Mouse (Mus musculus) c-Kit-positive CD71-negative TER-119-negative erythroid progenitor cells, embryonic 14.5 days (primary cell): Measurements from ENCODE around the gene Plekhm3.
A peak's percentile ranks its signal among the peaks of the same experiment; 100 is the strongest.

Source experiments
- DNase-seq: peaks from one replicate; pipeline ENCODE4 v3.0.0-alpha.2; 2013; ENCODE audit warnings: low read depth

Plekhm3 gene

DNA sequence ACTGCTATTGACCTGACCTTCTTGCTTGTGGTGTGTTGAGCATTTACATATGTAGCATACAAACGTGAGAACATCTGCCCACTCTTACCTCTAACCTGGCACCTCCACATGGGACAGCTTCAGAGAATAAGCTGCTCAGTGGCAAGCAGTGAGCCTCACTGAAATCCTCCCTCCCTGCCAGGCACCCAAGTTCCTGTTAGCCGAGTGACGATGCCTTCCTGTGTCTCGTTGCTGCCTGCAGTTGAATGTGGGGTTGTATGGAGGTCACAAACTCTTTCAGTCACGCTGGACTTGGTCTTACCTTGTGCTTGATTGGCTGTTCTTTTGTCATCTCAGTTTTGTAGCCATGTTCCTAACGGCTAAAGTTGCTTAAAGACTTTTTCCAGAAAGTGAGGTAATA is 133.1 kb downstream of the Plekhm3 start:
- DNase-seq = no peak

DNA sequence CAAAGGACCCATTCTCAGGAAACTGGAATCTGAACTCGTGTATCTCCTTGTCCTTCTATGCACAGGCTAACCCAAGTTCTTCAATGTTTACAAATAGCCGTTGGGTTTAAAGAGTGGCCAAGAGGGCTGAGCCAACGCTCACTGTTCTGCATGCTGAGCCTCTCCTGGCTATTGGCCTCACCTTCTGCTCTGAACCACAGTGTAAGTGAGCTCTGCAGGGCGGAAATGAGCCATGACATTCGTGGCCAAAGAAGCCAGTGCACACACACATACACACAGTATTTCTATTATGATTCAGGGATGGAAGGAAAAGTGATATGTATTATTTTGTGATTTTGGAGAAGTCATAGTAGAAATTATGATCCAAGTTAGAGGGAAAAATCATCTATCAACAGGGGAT is 138.9 kb downstream of the Plekhm3 start:
- no peak for DNase-seq

DNA sequence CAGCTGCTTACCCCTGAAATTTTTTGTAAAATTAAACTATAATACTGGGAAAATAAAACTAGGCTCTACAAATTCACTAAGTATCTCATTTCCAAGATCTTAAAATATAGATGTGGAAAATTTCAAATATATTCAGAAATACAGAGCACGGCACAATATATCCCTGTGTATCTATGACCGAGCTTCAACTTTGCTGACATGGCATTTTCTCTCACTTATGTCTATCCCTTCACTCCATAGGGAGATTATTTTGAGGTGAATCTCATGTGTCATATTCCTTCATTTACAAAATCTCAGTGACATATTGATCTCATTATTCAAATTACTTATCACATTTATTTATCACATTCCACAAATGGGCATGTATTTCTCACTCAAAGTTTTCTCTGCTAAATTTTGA is 143.4 kb downstream of the Plekhm3 start:
- no peak for DNase-seq

DNA sequence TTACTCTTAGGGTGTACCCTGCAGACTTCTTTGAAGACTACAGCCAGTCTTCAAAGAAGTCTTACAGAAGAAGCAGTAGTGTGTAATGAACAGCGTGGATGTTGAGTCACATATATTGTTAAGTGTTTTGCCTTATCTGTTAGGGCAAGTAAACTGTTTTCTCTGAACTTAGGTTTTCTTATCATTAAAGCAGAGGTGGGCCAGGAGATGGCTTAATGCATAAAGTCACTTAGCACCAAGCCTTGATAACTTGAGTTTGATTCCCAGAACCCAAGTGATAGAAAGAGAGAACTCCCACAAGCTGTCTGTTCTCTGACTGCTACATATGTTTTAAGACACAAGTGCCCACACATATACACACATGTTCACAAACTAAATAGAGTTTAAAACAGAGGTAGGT is 144.7 kb downstream of the Plekhm3 start:
- DNase-seq = peak; percentile 9

DNA sequence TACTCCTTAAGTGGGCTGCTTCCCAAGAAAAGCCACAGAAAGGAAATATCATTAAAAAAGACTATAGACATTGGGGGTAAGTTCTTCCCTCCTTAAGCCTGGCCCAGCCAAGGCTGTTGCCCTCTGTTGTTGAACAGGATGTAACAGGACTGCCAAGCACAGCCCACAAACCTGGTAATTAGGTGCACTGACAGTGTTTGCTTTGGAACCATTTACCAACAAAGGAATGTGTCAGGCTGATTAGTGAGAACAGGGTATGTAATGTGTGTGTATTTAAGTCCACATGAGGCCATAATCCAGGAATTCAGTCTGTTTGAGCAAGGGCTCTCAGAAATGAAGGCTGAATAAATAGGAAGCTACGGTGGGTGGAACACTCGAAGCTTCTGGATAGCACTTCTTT is 147.5 kb downstream of the Plekhm3 start:
- no peak for DNase-seq

DNA sequence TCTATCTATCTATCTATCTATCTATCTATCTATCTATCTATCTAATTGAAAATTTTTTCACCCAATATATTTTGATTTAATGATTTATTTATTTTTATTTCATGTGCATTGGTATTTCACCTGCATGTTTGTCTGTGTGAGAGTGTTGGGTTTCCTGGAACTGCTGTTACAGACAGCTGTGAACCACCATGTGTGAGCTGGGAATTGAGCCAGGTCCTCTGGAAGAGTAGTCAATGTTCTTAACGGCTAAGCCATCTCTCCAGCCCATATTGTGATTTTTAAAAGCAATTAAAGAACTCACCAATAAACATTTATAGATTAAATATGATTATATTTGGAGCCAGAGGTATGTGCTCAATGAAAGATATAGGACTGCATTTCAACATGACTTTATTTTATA is 148.9 kb downstream of the Plekhm3 start:
- no peak for DNase-seq

DNA sequence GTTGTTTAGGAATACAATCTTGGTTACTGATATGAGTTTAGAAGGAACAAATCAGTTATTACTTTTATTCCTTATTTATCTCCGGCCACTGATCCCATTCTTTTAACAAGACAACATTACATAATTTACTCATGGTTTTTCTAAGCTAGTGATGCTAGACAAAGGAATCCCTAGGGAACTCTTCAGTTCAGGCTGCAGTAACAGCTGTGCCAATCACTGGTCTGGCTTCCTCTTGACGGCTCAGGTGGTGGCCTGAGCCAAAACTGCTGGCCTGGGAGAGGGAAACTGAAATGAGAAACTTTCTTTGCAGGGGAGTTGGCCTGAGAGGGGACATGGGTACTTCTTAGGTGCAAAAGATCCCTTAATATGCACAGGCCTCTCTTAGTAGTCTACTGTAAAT is 151.4 kb downstream of the Plekhm3 start:
- no peak for DNase-seq

- DNase-seq = no peak
Measured at GRCm38 (mm10) chr1:64802631-64803030, 154.0 kb downstream of the Plekhm3 start.

DNA sequence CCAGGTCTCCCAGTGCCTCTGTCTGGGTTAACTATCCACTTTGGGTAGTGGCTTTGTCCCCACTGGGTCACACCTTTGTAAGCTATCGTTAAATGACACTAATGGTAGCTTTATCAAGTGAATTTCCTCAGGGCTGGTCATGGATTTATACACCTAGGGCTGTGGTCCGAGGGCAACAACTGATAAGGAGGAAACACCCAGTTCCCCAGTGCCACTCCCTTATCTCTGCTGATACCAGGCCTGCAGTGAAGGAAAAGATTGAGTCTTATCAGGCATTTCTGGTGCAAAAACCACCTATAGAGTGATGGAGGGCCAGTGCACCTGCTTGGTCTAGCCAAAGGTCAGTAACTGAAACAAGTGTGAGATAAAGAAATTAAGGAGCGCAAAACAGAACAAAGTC is 159.0 kb downstream of the Plekhm3 start:
- DNase-seq = no peak

DNA sequence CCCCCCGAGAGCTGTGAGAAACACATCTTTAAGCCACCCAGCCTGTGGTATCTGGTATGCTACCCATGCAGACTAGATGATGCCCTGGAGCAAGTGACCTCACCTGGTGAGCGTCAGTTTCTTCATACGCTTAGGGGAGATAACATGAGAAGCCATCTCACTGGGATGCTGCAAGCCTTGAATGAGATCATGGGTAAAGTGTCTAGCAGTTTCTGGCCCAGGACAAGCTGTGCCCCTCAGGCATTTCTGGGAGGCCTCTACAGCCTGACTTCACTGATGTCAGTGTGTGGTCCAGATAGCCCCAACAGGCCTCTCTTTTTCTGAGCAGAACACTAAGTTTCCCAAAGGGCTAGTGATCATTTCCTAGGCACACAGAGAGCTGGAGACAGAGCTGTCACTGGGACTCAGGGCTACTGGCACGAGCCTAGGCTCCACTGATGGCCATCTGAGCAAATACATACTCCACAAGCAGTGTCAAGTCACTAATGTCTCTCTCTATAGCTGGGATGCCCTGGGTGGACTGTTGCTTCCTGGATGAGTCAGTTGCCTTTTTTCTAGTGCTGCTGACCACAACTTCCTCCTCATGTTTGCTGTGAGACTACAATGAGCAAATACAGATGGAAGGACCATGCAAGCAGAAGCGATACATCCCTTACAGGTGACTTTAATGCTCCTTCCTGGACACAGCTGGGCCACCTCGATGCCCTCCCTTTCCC is 159.6 kb downstream of the Plekhm3 start:
- DNase-seq = peak; percentile 33

- DNase-seq = no peak
Measured at GRCm38 (mm10) chr1:64795284-64796040, 161.2 kb downstream of the Plekhm3 start.

- no peak for DNase-seq
Measured at GRCm38 (mm10) chr1:64794096-64794495, 162.5 kb downstream of the Plekhm3 start.

- no peak for DNase-seq
Measured at GRCm38 (mm10) chr1:64793234-64793530, 163.4 kb downstream of the Plekhm3 start.

GRCm38 (mm10) chr1:64792521-64793233 is 163.9 kb downstream of the Plekhm3 start:
- DNase-seq = no peak

GRCm38 (mm10) chr1:64791826-64792225 is 164.8 kb downstream of the Plekhm3 start:
- no peak for DNase-seq

DNA sequence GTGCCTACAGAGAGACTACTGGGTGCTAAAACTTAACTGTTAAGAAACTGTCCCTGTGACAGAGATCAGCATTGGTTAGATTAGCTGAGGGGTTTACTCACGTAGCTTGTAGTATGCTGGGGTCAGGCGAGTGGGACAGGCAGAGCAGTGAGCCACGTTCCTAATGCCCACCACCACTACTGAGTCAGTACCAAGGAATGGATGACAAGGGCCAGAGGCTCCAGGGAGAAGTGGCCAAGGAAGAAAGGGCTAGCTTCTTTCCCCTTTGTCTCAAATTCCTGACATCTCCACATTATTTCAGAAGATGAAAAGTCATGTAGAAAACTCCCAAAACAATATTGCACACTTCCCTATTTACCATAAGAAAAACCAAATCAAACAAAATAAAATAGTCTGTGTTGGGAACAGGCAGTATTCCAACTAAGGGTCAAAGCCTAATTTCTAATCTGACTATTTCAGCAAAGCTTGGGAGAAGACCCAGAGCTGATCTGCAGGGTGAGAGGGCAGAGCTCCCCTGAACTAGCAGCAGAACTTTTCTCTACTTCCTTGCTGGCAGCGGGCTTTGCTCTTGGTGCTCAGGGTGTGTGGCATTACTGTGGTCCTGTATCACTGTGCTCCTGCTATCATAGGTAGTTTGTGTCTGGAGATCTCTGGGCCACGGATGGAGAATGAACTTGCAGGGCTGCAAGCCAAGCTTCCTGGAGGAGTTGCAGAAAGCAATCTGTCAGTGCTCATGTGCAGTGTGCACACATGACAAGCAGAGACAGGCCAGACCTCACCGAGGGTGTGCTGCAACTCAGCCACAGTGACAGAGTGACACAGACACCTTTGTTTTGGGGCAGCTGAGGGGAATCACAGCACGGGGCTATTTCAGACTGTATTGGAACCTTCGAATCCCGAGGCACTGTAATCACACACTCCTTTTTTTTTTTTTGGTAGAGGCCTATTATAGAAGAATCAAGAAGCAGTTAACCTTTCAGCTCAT is 165.5 kb downstream of the Plekhm3 start:
- DNase-seq = no peak

- DNase-seq = no peak
Measured at GRCm38 (mm10) chr1:64787701-64788515, 168.7 kb downstream of the Plekhm3 start.

DNA sequence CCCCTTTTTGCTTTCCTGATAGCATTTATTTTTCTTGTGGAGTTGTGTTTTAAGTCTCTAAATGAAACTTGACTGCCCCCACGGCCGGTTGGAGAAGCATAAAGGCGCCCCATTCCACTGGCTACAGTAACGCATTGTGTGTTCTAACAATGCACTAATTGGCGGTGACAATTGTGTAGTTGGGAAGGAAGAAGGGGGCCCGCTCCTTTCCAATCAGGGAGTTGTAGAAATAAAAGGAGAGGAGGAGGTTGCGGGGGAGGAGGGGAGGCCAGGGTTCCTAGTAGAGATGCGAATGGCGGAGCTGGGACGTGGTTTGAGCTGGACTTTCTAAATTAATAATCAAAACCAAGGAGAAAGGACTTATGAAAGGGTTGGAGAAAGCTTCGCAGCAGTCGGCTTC is 176.8 kb downstream of the Plekhm3 start:
- DNase-seq = no peak

GRCm38 (mm10) chr1:64779415-64779814 is 177.2 kb downstream of the Plekhm3 start:
- DNase-seq = no peak

DNA sequence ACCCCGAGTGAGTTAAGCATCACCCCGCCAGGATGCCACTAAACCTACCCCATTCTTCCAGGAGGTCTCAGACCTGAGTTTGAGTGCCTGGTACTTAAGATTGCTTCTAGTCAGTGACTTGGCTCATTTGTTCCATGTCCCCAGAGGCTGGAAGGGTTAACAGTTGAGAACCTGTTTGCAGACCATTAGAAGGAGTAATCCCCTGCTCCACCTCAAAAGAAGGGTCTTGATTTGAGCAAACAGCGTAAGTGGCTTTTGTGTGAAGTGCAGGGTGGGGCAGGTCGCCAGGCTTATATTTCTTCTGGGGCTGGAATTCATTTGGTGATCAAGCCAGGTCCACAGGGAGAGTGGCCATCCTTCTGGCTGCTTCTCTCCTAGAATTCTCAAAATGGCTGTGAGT is 183.3 kb downstream of the Plekhm3 start:
- DNase-seq = no peak

GRCm38 (mm10) chr1:64770169-64770568 is 186.5 kb downstream of the Plekhm3 start:
- DNase-seq = no peak
